Mouse (Mus musculus): ENCODE data around the gene Olfr914. TPM values are rescaled to one million over a fixed set of nuclear protein-coding genes. Genes with fewer than 3 reads are reported as not detected.

Gene Olfr914
- total RNA-seq (2017) = not detected in 2 replicates

DNA sequence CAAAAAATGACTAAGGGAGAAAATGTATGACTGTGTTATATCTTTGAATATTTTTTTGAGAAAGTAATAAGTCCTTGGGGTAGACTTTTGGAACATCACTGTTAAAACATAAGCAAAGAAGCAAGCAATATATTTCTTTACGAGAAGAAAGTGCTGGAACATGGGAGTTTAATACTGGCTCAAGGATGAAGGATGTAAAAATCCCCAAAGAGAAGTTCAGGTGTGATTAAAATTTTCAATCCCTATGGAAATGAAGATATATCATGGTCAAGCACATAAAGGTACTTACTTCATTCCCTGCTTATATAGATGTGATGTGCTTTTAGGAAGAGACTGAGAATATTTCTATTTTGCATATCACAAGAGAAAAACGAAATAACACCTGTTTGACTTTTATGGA, at the start of gene Olfr914:
Olfr914 (plus strand) TSS at position 301 of the 400 bp plus-strand sequence.
- ATAC-seq (replicated peaks in 1 of 2; ENCODE audit: insufficient read depth in 1 of 2, low FRiP score in 2 of 2, low TSS enrichment in 1 of 2, low read depth in 1 of 2, poor library complexity in 2 of 2, severe bottlenecking in 2 of 2) = no peak

DNA sequence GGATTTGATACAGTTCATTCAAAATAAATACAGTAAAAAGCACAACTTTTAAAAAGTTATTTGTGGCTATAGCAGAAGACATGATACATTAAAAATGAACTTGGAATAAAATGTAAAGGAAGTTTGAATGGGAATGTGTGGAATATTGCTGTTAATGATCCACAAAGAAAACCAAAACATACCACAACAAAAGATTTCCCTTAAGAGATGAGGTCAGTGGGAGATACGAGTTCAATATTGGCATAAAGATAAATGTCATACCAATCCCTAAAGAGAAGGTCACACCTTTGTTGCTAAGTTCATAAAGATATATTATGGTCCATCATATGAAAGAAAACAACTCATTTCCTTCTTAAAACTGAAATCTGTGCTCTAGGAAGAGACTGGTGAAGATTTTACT, 25.0 kb upstream of the Olfr914 start, which contains the start of gene Olfr912:
Olfr912 (plus strand) TSS at position 301 of the 400 bp plus-strand sequence.
- ATAC-seq (replicated peaks in 1 of 2; ENCODE audit: insufficient read depth in 1 of 2, low FRiP score in 2 of 2, low TSS enrichment in 1 of 2, low read depth in 1 of 2, poor library complexity in 2 of 2, severe bottlenecking in 2 of 2) = no peak

DNA sequence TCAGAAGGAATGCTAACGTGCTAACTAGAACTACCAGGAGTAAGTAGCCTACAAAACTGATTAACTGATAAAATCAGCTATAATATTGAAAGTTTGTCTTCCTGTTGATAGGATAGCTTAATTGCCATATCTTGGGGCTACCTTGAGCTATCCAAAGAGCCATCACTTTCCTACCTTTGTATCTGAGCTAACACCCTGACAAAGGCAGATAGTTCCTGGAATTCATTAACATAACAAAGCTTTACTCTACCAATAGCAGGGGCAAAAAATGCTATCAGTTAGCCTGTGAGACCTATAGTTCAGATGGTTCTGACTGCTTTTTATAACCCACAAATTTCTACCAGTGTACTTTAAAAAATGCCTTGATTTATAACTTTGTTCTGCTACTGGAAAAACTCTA, 13.8 kb upstream of the Olfr914 start:
- ATAC-seq (replicated peaks in 1 of 2; ENCODE audit: insufficient read depth in 1 of 2, low FRiP score in 2 of 2, low TSS enrichment in 1 of 2, low read depth in 1 of 2, poor library complexity in 2 of 2, severe bottlenecking in 2 of 2) = no peak

DNA sequence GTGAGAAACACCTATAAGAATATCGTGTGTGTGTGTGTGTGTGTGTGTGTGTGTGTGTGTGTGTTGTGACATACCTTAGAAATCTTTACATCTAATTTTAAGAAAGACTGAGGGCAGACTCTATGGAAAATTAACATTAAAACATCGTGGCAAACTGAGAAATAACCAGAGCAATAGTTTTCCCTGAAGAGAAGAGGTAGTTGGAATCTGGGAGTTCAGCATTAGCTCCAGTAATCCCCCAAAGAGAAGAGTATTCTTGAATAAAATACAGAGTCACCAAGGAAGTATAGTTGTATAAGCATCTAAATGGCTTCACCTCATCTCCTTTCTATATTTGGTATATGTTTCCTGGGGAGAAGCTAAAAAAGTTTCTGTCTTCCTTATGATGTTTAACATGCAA, 12.4 kb upstream of the Olfr914 start, which contains the start of gene Olfr913:
Olfr913 (plus strand) TSS at position 301 of the 400 bp plus-strand sequence.
- ATAC-seq (replicated peaks in 1 of 2; ENCODE audit: insufficient read depth in 1 of 2, low FRiP score in 2 of 2, low TSS enrichment in 1 of 2, low read depth in 1 of 2, poor library complexity in 2 of 2, severe bottlenecking in 2 of 2) = no peak

DNA sequence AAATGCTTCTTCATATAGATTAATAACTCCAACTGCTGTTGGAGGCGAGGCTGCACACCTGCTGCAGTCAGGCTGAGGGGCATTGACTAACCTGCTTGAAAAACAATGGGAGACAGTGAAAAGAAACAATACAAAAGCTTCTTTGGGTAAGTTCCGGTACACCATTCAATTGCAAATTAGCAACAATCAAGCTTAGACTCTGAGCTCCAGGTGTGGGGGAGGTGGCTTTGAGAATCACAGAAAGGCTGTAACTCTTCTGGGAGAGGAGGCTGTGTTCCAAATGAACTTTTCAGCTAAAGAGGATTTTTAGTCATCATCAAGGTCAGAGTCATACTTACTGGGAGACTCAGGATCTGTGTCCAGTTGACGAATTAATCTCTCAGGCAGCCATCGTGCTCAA, 27.5 kb downstream of the Olfr914 start:
- no peak for ATAC-seq (replicated peaks in 1 of 2; ENCODE audit: insufficient read depth in 1 of 2, low FRiP score in 2 of 2, low TSS enrichment in 1 of 2, low read depth in 1 of 2, poor library complexity in 2 of 2, severe bottlenecking in 2 of 2)

DNA sequence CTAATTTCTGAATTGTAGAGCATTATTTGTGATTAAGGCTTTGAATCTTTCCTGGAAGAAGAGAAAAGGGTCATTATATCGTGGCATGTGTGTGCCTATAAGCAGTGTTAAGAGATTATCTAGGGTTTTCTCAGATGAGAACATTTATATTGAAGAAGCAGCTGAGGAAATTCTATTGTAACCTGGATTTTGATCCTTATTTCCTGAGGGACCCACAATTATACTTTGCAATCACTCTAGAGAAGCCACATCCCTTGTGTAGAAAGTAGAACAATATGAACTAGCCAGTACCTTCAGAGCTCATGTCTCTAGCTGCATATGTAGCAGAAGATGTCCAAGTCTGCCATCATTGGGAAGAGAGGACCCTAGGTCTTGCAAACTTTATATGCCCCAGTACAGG, 54.9 kb downstream of the Olfr914 start, which contains the start of gene Olfr916:
Olfr916 (minus strand) TSS at position 101 of the 400 bp plus-strand sequence.
- no peak for ATAC-seq (replicated peaks in 1 of 2; ENCODE audit: insufficient read depth in 1 of 2, low FRiP score in 2 of 2, low TSS enrichment in 1 of 2, low read depth in 1 of 2, poor library complexity in 2 of 2, severe bottlenecking in 2 of 2)

Other genes starting within 250 kb of the Olfr914 start
- gene Olfr250, start 238.2 kb upstream of the Olfr914 start, total RNA-seq (2017) = not detected in 2 replicates
- not detected in 2 replicates for gene Olfr251, start 228.0 kb upstream of the Olfr914 start, total RNA-seq (2017)
- not detected in 2 replicates for gene Olfr147, start 203.4 kb upstream of the Olfr914 start, total RNA-seq (2017)
- not detected in 2 replicates for gene Olfr901, start 175.6 kb upstream of the Olfr914 start, total RNA-seq (2017)
- gene Olfr902, start 157.4 kb upstream of the Olfr914 start, total RNA-seq (2017) = not detected in 2 replicates
- not detected in 2 replicates for gene Olfr904, start 142.0 kb upstream of the Olfr914 start, total RNA-seq (2017)
- not detected in 2 replicates for gene Olfr905, start 134.0 kb upstream of the Olfr914 start, total RNA-seq (2017)
- gene Olfr906, start 118.0 kb upstream of the Olfr914 start, total RNA-seq (2017) = not detected in 2 replicates
- not detected in 2 replicates for gene Olfr907, start 109.3 kb upstream of the Olfr914 start, total RNA-seq (2017)
- not detected in 2 replicates for gene Olfr911-ps1, start 83.5 kb upstream of the Olfr914 start, total RNA-seq (2017)
- not detected in 2 replicates for gene Olfr910, start 67.3 kb upstream of the Olfr914 start, total RNA-seq (2017)
- gene Olfr912, start 24.9 kb upstream of the Olfr914 start, total RNA-seq (2017) = not detected in 2 replicates
- not detected in 2 replicates for gene Olfr913, start 12.3 kb upstream of the Olfr914 start, total RNA-seq (2017)
- gene Olfr916, start 54.8 kb downstream of the Olfr914 start, total RNA-seq (2017) = not detected in 2 replicates
- gene Olfr917, start 60.7 kb downstream of the Olfr914 start, total RNA-seq (2017) = not detected in 2 replicates
- gene Olfr918, start 69.5 kb downstream of the Olfr914 start, total RNA-seq (2017) = not detected in 2 replicates
- not detected in 2 replicates for gene Olfr919, start 98.6 kb downstream of the Olfr914 start, total RNA-seq (2017)
- gene Vwa5a, start 113.2 kb downstream of the Olfr914 start, total RNA-seq (2017) = 50.0 and 74.2 TPM in 2 replicates
- 0.75 and 1.2 TPM in 2 replicates for gene Olfr920, start 147.2 kb downstream of the Olfr914 start, total RNA-seq (2017)
- gene Olfr921, start 168.0 kb downstream of the Olfr914 start, total RNA-seq (2017) = not detected in 2 replicates
- not detected in 2 replicates for gene Olfr922, start 209.5 kb downstream of the Olfr914 start, total RNA-seq (2017)
- gene Olfr923, start 221.4 kb downstream of the Olfr914 start, total RNA-seq (2017) = not detected in 2 replicates
- gene Olfr924, start 239.3 kb downstream of the Olfr914 start, total RNA-seq (2017) = not detected in 2 replicates
- not detected in 2 replicates for gene Olfr26, start 250.0 kb downstream of the Olfr914 start, total RNA-seq (2017)